Comparison of ENCODE assay signal across 8 mouse cellular contexts in the genomic region with DNA sequence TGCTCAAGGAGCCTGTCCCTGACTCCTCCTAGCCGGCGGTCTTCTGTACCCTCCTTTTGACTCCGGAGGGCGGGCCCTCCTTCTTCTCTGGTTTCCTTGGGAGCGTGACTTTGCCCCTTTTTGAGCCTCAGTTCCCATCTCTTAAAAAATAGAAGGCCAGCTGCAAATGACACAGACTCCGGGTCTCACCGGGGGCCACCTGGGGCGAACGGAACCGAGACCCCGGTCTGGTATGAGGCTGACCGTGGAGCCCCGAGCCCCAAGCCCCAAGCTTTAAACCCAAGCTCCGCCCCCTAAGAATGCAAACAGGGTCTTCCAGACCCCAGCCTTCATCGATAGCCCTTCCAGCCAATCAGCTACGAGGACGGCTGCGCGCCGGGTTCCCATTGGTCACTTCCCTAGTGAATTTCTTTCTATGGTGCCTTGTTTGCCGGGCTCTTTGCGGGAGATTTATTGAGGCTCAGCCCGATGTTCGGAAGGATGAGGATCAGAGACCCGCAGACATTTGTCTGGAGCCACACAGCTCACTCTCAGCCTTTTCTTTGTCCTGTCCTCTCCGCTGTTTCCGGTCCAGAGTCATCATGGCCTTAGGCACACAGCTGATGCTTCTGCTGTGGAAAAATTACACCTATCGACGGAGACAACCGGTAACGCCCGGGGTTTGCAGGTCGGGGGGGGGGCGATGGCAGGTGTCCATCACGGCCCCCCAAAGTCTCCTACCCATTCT. TPM values are rescaled to one million over a fixed set of nuclear protein-coding genes. Genes with fewer than 3 reads are reported as not detected.
DNase-seq lines count a peak whose midpoint lies in the region; ATAC-seq and TF ChIP-seq lines count a peak whose summit lies in the region.

No protein-coding gene starts in this region.

- peak in 1 of 2 experiments; percentile 84; a peak in 3 of 4 replicates for TF ChIP-seq POLR2A in MEL (IDR thresholded peaks at IDR 0.05; ENCODE audit: control insufficient read depth in 1 of 2, insufficient read depth in 1 of 2, low read depth in 1 of 2, low read length in 2 of 2, poor library complexity in 1 of 2)

- peaks cover 14 to 26% of the 10 kb centered on the region in 2 experiments for H3K4me1 ChIP-seq in MEL (ENCODE audit: control insufficient read depth in 1 of 2, insufficient read depth in 2 of 2, low read length in 2 of 2)

- H3K4me3 ChIP-seq in MEL (ENCODE audit: control insufficient read depth in 1 of 2, insufficient read depth in 1 of 2, low read depth in 2 of 2, low read length in 2 of 2) = peak overlapping the region; percentile 73 to 88
- peak overlapping the region; percentile 63 for H3K4me3 ChIP-seq in layer of hippocampus, adult 2 months

- no peak for TF ChIP-seq RAD21 in MEL (IDR thresholded peaks at IDR 0.05; ENCODE audit: low read depth, low read length)

- TF ChIP-seq EP300 in MEL (IDR thresholded peaks at IDR 0.05; ENCODE audit: low read depth in 1 of 2, low read length in 2 of 2) = no peak; a peak in 1 of 4 replicates

- intact Hi-C loops in heart, postnatal 10 days (cut with DNase I) = loop anchor here (2.0 kb wide), 1 partner anchor 38 kb away; no protein-coding TSS in a partner anchor

- TF ChIP-seq CTCF in MEL (IDR thresholded peaks at IDR 0.05 in 2 of 3, conservative IDR thresholded peaks at IDR 0.05 in 1 of 3; ENCODE audit: control insufficient read depth in 1 of 3, insufficient read depth in 1 of 3, low read depth in 2 of 3, low read length in 3 of 3, poor library complexity in 1 of 3, severe bottlenecking in 1 of 3) = no peak
- TF ChIP-seq CTCF in layer of hippocampus, adult 2 months (conservative IDR thresholded peaks at IDR 0.05) = no peak

- peaks cover 0 to 17% of the 10 kb centered on the region in 2 experiments; a peak in 2 of 4 replicates for H3K36me3 ChIP-seq in MEL (ENCODE audit: control insufficient read depth in 1 of 2, insufficient read depth in 2 of 2, low read length in 2 of 2)

- H3K9ac ChIP-seq in MEL (ENCODE audit: control insufficient read depth, low read depth, low read length, poor library complexity, severe bottlenecking) = peak overlapping the region; percentile 86

- H3K79me2 ChIP-seq in MEL (ENCODE audit: control insufficient read depth, insufficient read depth, low read length, poor library complexity) = peaks cover 5% of the 10 kb centered on the region; the same call in 1 of the 2 replicates

- H3K27ac ChIP-seq in MEL (ENCODE audit: control insufficient read depth, low read depth, low read length) = peak overlapping the region; percentile 90
- H3K27ac ChIP-seq in layer of hippocampus, adult 2 months = 0 out of 2 replicates have a peak overlapping the region, but pooled peaks have one; percentile 9

- H3K9me3 ChIP-seq in MEL (replicated peaks; ENCODE audit: insufficient read depth, low read length) = no peaks in the 10 kb centered on the region

- DNase-seq in MEL (ENCODE audit: low read depth, low spot score) = peak; percentile 93
- DNase-seq in c-Kit-negative CD71-positive TER-119-positive erythroid progenitor cells, embryonic 14.5 days (ENCODE audit: low read depth, low spot score) = peak; percentile 80
- DNase-seq in heart, postnatal 10 days = peak; percentile 69 to 81
- peak; percentile 45 to 48 for DNase-seq in layer of hippocampus, adult 2 months (ENCODE audit: low spot score in 2 of 2)
- peak; percentile 59 for DNase-seq in lung, postnatal 25 days (ENCODE audit: low spot score)
- DNase-seq in right cerebral cortex, adult 2 months (ENCODE audit: low spot score in 2 of 2) = peak; percentile 73 to 79

- ATAC-seq in erythroid progenitor cell, adult 5-6 weeks (replicated peaks; ENCODE audit: low FRiP score, poor library complexity, severe bottlenecking) = peak; percentile 73
- ATAC-seq in inflammation-experienced regulatory T-cells, adult 6 months = no peak

- no peaks in the 10 kb centered on the region for H3K27me3 ChIP-seq in MEL (ENCODE audit: control insufficient read depth in 1 of 2, insufficient read depth in 2 of 2, low read length in 2 of 2)

TF ChIP-seq in MEL, 35 proteins besides CTCF, POLR2A, EP300 and RAD21 (continues in another document):
- TF ChIP-seq MAZ (IDR thresholded peaks at IDR 0.05; ENCODE audit: low read depth, low read length) = no peak
- TF ChIP-seq MYC (IDR thresholded peaks at IDR 0.05; ENCODE audit: low read depth, low read length) = no peak
- peak; percentile 26; the same call in 1 of the 2 replicates for TF ChIP-seq SIN3A (IDR thresholded peaks at IDR 0.05; ENCODE audit: low read length)
- TF ChIP-seq TCF12 (IDR thresholded peaks at IDR 0.05; ENCODE audit: low read depth, low read length) = no peak
- TF ChIP-seq NELFE (IDR thresholded peaks at IDR 0.05; ENCODE audit: low read depth, low read length) = no peak; the same call in 1 of the 2 replicates
- TF ChIP-seq MXI1 (IDR thresholded peaks at IDR 0.05; ENCODE audit: low read depth, low read length) = peak; percentile 62
- TF ChIP-seq USF2 (IDR thresholded peaks at IDR 0.05; ENCODE audit: borderline replicate concordance in 1 of 2, insufficient read depth in 1 of 2, low read depth in 1 of 2, low read length in 2 of 2) = no peak
- peak; percentile 14; the same call in 1 of the 2 replicates for TF ChIP-seq ZMIZ1 (IDR thresholded peaks at IDR 0.05; ENCODE audit: low read depth, low read length)
- no peak for TF ChIP-seq MEF2A (IDR thresholded peaks at IDR 0.05; ENCODE audit: extremely low read depth, insufficient replicate concordance, low read depth, low read length, poor library complexity, severe bottlenecking)
- TF ChIP-seq MAX (IDR thresholded peaks at IDR 0.05; ENCODE audit: low read length) = peak; percentile 48; the same call in 1 of the 2 replicates
- TF ChIP-seq ETS1 (IDR thresholded peaks at IDR 0.05; ENCODE audit: low read depth, low read length) = no peak
- no peak for TF ChIP-seq POLR2AphosphoS2 (IDR thresholded peaks at IDR 0.05; ENCODE audit: low read length)
- TF ChIP-seq TBP (IDR thresholded peaks at IDR 0.05; ENCODE audit: low read depth, low read length) = 0 out of 2 replicates have a peak, but pooled peaks have one; percentile 47
- no peak for TF ChIP-seq JUND (IDR thresholded peaks at IDR 0.05; ENCODE audit: low read depth, low read length)
- no peak for TF ChIP-seq GABPA (IDR thresholded peaks at IDR 0.05; ENCODE audit: low read depth, low read length)

RNA-seq across cellular contexts. Expression of gene Abca7, which starts 0.9 kb away (rescaled TPM):
- total RNA-seq in MEL (2012; rRNA removed) = 7.4 and 7.7 TPM in 2 replicates
- 10 to 100 TPM in 1 of 2 experiments, not detected in 1; 16.8 TPM for polyA plus RNA-seq in MEL (2012; ENCODE audit: insufficient read depth in 1 of 2, insufficient read length in 2 of 2, low read depth in 1 of 2, low replicate concordance in 2 of 2, missing spikeins in 1 of 2)
- 44.0 and 58.4 TPM in 2 replicates for total RNA-seq in erythroid progenitor cell, adult 5-6 weeks (2015; ENCODE audit: low replicate concordance)
- total RNA-seq in erythroid progenitor cell, adult 5-6 weeks (2017; ENCODE audit: low replicate concordance) = 58.6 and 71.8 TPM in 2 replicates
- total RNA-seq in heart, postnatal 10 days (2021) = 1 to 10 TPM; 7.8 to 8.2 TPM
- 10 to 100 TPM; 10.7 to 11.0 TPM for total RNA-seq in layer of hippocampus, adult 2 months (2021)
- 10 to 100 TPM; 10.7 to 14.2 (median 13.3) TPM for polyA plus RNA-seq in inflammation-experienced regulatory T-cells, adult 6 months (2017; shearing (Covaris generic))

RNA-seq across cellular contexts. Expression of gene Cnn2, which starts 8.8 kb away (rescaled TPM):
- 8.7 and 9.1 TPM in 2 replicates for total RNA-seq in MEL (2012; rRNA removed)
- polyA plus RNA-seq in MEL (2012; ENCODE audit: insufficient read depth in 1 of 2, insufficient read length in 2 of 2, low read depth in 1 of 2, low replicate concordance in 2 of 2, missing spikeins in 1 of 2) = 10 to 100 TPM in 1 of 2 experiments, not detected in 1; 25.3 TPM
- total RNA-seq in erythroid progenitor cell, adult 5-6 weeks (2015; ENCODE audit: low replicate concordance) = 20.1 and 39.6 TPM in 2 replicates
- 18.2 and 26.3 TPM in 2 replicates for total RNA-seq in erythroid progenitor cell, adult 5-6 weeks (2017; ENCODE audit: low replicate concordance)
- total RNA-seq in heart, postnatal 10 days (2021) = 10 to 100 TPM; 60.3 to 65.6 TPM
- total RNA-seq in layer of hippocampus, adult 2 months (2021) = 1 to 10 TPM; 5.4 to 5.6 TPM
- polyA plus RNA-seq in inflammation-experienced regulatory T-cells, adult 6 months (2017; shearing (Covaris generic)) = 100 to 1,000 TPM; 672 to 989 (median 979) TPM

RNA-seq across cellular contexts. Expression of gene Tmem259, which starts 13.1 kb away (rescaled TPM):
- total RNA-seq in MEL (2012; rRNA removed) = 58.2 and 62.0 TPM in 2 replicates
- polyA plus RNA-seq in MEL (2012; ENCODE audit: insufficient read depth in 1 of 2, insufficient read length in 2 of 2, low read depth in 1 of 2, low replicate concordance in 2 of 2, missing spikeins in 1 of 2) = 100 to 1,000 TPM in 1 of 2 experiments, not detected in 1; 150 TPM
- 57.0 and 78.9 TPM in 2 replicates for total RNA-seq in erythroid progenitor cell, adult 5-6 weeks (2015; ENCODE audit: low replicate concordance)
- 49.2 and 51.1 TPM in 2 replicates for total RNA-seq in erythroid progenitor cell, adult 5-6 weeks (2017; ENCODE audit: low replicate concordance)
- total RNA-seq in heart, postnatal 10 days (2021) = 100 to 1,000 TPM; 126 to 132 TPM
- total RNA-seq in layer of hippocampus, adult 2 months (2021) = 100 to 1,000 TPM; 124 TPM
- polyA plus RNA-seq in inflammation-experienced regulatory T-cells, adult 6 months (2017; shearing (Covaris generic)) = 1 to 10 TPM; 2.0 to 2.5 (median 2.0) TPM

RNA-seq across cellular contexts. Expression of gene Arhgap45, which starts 19.3 kb away (rescaled TPM):
- total RNA-seq in MEL (2012; rRNA removed) = 25.2 and 26.2 TPM in 2 replicates
- 10 to 100 TPM in 1 of 2 experiments, not detected in 1; 53.6 TPM for polyA plus RNA-seq in MEL (2012; ENCODE audit: insufficient read depth in 1 of 2, insufficient read length in 2 of 2, low read depth in 1 of 2, low replicate concordance in 2 of 2, missing spikeins in 1 of 2)
- 23.4 and 23.9 TPM in 2 replicates for total RNA-seq in erythroid progenitor cell, adult 5-6 weeks (2015; ENCODE audit: low replicate concordance)
- 16.0 and 28.8 TPM in 2 replicates for total RNA-seq in erythroid progenitor cell, adult 5-6 weeks (2017; ENCODE audit: low replicate concordance)
- 1 to 10 TPM; 5.0 to 6.1 TPM for total RNA-seq in heart, postnatal 10 days (2021)
- 1 to 10 TPM; 3.7 to 4.4 TPM for total RNA-seq in layer of hippocampus, adult 2 months (2021)
- 100 to 1,000 TPM; 242 to 254 (median 251) TPM for polyA plus RNA-seq in inflammation-experienced regulatory T-cells, adult 6 months (2017; shearing (Covaris generic))

RNA-seq across cellular contexts. Expression of gene Grin3b, which starts 26.7 kb away (rescaled TPM):
- total RNA-seq in MEL (2012; rRNA removed) = 0.16 and 0.42 TPM in 2 replicates
- 1 to 10 TPM in 1 of 2 experiments, not detected in 1; 1.1 TPM for polyA plus RNA-seq in MEL (2012; ENCODE audit: insufficient read depth in 1 of 2, insufficient read length in 2 of 2, low read depth in 1 of 2, low replicate concordance in 2 of 2, missing spikeins in 1 of 2)
- total RNA-seq in erythroid progenitor cell, adult 5-6 weeks (2015; ENCODE audit: low replicate concordance) = not detected in 2 replicates
- total RNA-seq in erythroid progenitor cell, adult 5-6 weeks (2017; ENCODE audit: low replicate concordance) = not detected in 2 replicates
- not detected for total RNA-seq in heart, postnatal 10 days (2021)
- under 1 TPM in 1 of 2 experiments, not detected in 1; 0.15 TPM for total RNA-seq in layer of hippocampus, adult 2 months (2021)
- polyA plus RNA-seq in inflammation-experienced regulatory T-cells, adult 6 months (2017; shearing (Covaris generic)) = under 1 TPM in 2 of 3 experiments, not detected in 1; 0.16 to 0.20 TPM
